Mouse (Mus musculus): ENCODE data around the gene Cnr2. TPM values are rescaled to one million over a fixed set of nuclear protein-coding genes. Genes with fewer than 3 reads are reported as not detected.

Cnr2 gene
- total and polyA plus RNA-seq, 3 experiments: 0.23 to 0.88 (median 0.59) TPM

DNA sequence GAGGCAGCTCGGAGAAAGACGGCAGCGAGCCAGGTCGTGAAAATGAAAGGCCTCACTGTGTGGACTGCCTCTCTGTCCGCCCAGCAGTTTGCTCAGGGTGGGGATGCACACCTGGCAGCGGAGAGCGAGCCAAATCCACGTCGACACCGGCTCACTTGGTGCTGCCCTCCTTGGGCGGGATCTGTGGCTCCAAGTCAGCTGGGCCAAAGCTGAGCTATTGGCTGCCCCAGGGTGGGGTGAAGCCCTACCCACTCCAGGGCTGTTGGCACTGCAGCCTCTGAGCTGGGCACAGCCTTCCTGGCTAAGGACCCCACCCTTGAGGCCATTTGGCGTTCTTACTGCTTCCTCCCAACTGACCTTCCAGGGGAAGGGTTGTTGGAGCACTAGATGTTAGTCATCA, 69.2 kb downstream of the Cnr2 start:
- TF ChIP-seq CTCF (IDR thresholded peaks at IDR 0.05) (no peak), POLR2A (IDR thresholded peaks at IDR 0.05; ENCODE audit: insufficient read depth, low read depth, low read length) (no peak), EP300 (IDR thresholded peaks at IDR 0.05; ENCODE audit: insufficient read depth, low read depth, low read length) (no peak)
- Histone ChIP-seq H3K36me3 (ENCODE audit: control insufficient read depth, insufficient read depth, low read length) (no peaks in the 10 kb centered on the region), H3K27me3 (ENCODE audit: control insufficient read depth, insufficient read depth, low read length) (no peaks in the 10 kb centered on the region), H3K4me1 (ENCODE audit: control insufficient read depth, insufficient read depth, low read length) (peaks cover 2% of the 10 kb centered on the region), H3K79me2 (replicated peaks; ENCODE audit: control insufficient read depth, insufficient read depth, low read length) (no peaks in the 10 kb centered on the region), H3K9ac (ENCODE audit: low read depth, low read length) (peak overlapping the region; percentile 61), H3K27ac (no peak overlapping the region; the same call in 1 of the 2 replicates), H3K4me3 (peak overlapping the region; percentile 59)
- DNase-seq: peak; percentile 53 to 68
- intact Hi-C loops (cut with DNase I): loop anchor here (5.0 kb wide), 1 partner anchor 88 kb away; the partner anchor contains the start of gene Rpl11
- WGBS: 2% methylated on average over 12 of the region's 12 CpGs

- Histone ChIP-seq H3K9ac (ENCODE audit: low read depth, low read length) (no peak overlapping the region), H3K4me1 (ENCODE audit: control insufficient read depth, insufficient read depth, low read length) (peaks cover 2% of the 10 kb centered on the region), H3K79me2 (replicated peaks; ENCODE audit: control insufficient read depth, insufficient read depth, low read length) (no peaks in the 10 kb centered on the region), H3K36me3 (ENCODE audit: control insufficient read depth, insufficient read depth, low read length) (no peaks in the 10 kb centered on the region), H3K27ac (no peak overlapping the region), H3K4me3 (no peak overlapping the region), H3K27me3 (ENCODE audit: control insufficient read depth, insufficient read depth, low read length) (no peaks in the 10 kb centered on the region)
- TF ChIP-seq POLR2A (IDR thresholded peaks at IDR 0.05; ENCODE audit: insufficient read depth, low read depth, low read length): no peak
- no peak for TF ChIP-seq EP300 (IDR thresholded peaks at IDR 0.05; ENCODE audit: insufficient read depth, low read depth, low read length)
- no peak for TF ChIP-seq CTCF (IDR thresholded peaks at IDR 0.05)
- 81% methylated on average over 9 of the region's 9 CpGs for WGBS
- intact Hi-C loops (cut with DNase I): no loop called here
- DNase-seq: no peak
These were observed 69.9 kb downstream of the Cnr2 start for GRCm38 (mm10) chr4:135965113-135965512.

GRCm38 (mm10) chr4:135966283-135966682, 71.1 kb downstream of the Cnr2 start:
- intact Hi-C loops (cut with DNase I): no loop called here
- no peaks in the 10 kb centered on the region for H3K79me2 ChIP-seq (replicated peaks; ENCODE audit: control insufficient read depth, insufficient read depth, low read length)
- H3K4me3 ChIP-seq: no peak overlapping the region
- H3K27me3 ChIP-seq (ENCODE audit: control insufficient read depth, insufficient read depth, low read length): no peaks in the 10 kb centered on the region
- TF ChIP-seq EP300 (IDR thresholded peaks at IDR 0.05; ENCODE audit: insufficient read depth, low read depth, low read length) (no peak), CTCF (IDR thresholded peaks at IDR 0.05) (no peak), POLR2A (IDR thresholded peaks at IDR 0.05; ENCODE audit: insufficient read depth, low read depth, low read length) (no peak)
- no peak for DNase-seq
- WGBS: 90% methylated on average over 16 of the region's 16 CpGs
- peaks cover 3% of the 10 kb centered on the region for H3K4me1 ChIP-seq (ENCODE audit: control insufficient read depth, insufficient read depth, low read length)
- no peak overlapping the region for H3K9ac ChIP-seq (ENCODE audit: low read depth, low read length)
- no peak overlapping the region for H3K27ac ChIP-seq
- no peaks in the 10 kb centered on the region for H3K36me3 ChIP-seq (ENCODE audit: control insufficient read depth, insufficient read depth, low read length)

- H3K9ac ChIP-seq (ENCODE audit: low read depth, low read length): no peak overlapping the region
- no peaks in the 10 kb centered on the region for H3K27me3 ChIP-seq (ENCODE audit: control insufficient read depth, insufficient read depth, low read length)
- no peak overlapping the region for H3K4me3 ChIP-seq
- 85% methylated on average over 18 of the region's 18 CpGs for WGBS
- peaks cover 1% of the 10 kb centered on the region; the same call in 1 of the 2 replicates for H3K79me2 ChIP-seq (replicated peaks; ENCODE audit: control insufficient read depth, insufficient read depth, low read length)
- no peaks in the 10 kb centered on the region for H3K36me3 ChIP-seq (ENCODE audit: control insufficient read depth, insufficient read depth, low read length)
- DNase-seq: no peak
- intact Hi-C loops (cut with DNase I): no loop called here
- no peak overlapping the region for H3K27ac ChIP-seq
- no peak for TF ChIP-seq EP300 (IDR thresholded peaks at IDR 0.05; ENCODE audit: insufficient read depth, low read depth, low read length)
- no peak for TF ChIP-seq CTCF (IDR thresholded peaks at IDR 0.05)
- no peak for TF ChIP-seq POLR2A (IDR thresholded peaks at IDR 0.05; ENCODE audit: insufficient read depth, low read depth, low read length)
- H3K4me1 ChIP-seq (ENCODE audit: control insufficient read depth, insufficient read depth, low read length): peaks cover 7% of the 10 kb centered on the region
These were observed 72.0 kb downstream of the Cnr2 start for GRCm38 (mm10) chr4:135967086-135967760.

DNA sequence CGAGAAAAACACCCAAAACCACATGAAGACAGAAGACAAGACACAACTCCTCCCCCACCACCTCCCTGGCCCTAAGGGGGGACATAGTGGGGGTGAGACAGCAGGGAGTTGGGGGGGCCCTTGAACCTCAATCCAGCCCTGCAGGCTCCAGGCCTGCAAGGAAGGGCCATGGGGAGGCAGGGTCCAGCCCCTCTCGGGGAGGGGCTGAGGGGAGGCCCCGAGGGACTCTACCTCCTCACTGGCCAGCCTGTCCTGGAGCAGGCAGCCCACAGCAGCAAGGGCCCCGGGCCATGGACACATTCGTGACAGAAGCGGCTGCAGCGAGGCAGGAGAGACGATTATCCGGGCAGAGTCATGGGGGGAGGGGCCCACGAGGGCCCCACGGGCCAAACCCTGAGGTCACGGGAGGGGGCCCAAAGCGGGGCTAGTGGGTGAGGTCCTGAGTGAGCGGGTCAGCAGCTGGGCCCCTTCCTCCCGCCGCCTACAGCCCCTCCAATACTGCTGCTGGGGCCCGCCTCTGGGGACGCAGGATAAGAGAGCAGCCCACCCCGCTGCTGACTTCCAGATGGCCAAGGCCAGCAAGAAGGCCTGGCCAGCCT, 73.2 kb downstream of the Cnr2 start:
- peaks cover 2% of the 10 kb centered on the region; the same call in 1 of the 2 replicates for H3K79me2 ChIP-seq (replicated peaks; ENCODE audit: control insufficient read depth, insufficient read depth, low read length)
- H3K4me3 ChIP-seq: no peak overlapping the region
- DNase-seq: peak in 1 of 2 experiments; percentile 11
- 65% methylated on average over 19 of the region's 19 CpGs for WGBS
- H3K9ac ChIP-seq (ENCODE audit: low read depth, low read length): no peak overlapping the region
- no peaks in the 10 kb centered on the region for H3K36me3 ChIP-seq (ENCODE audit: control insufficient read depth, insufficient read depth, low read length)
- H3K4me1 ChIP-seq (ENCODE audit: control insufficient read depth, insufficient read depth, low read length): peaks cover 7% of the 10 kb centered on the region
- H3K27me3 ChIP-seq (ENCODE audit: control insufficient read depth, insufficient read depth, low read length): no peaks in the 10 kb centered on the region
- intact Hi-C loops (cut with DNase I): no loop called here
- TF ChIP-seq EP300 (IDR thresholded peaks at IDR 0.05; ENCODE audit: insufficient read depth, low read depth, low read length) (no peak), CTCF (IDR thresholded peaks at IDR 0.05) (no peak), POLR2A (IDR thresholded peaks at IDR 0.05; ENCODE audit: insufficient read depth, low read depth, low read length) (no peak)
- no peak overlapping the region for H3K27ac ChIP-seq
